Mouse (Mus musculus) neural tube, embryonic 10.5 days (tissue): Measurements from ENCODE around the gene 1700011L22Rik.
A peak's percentile ranks its signal among the peaks of the same experiment; 100 is the strongest.

Experiments
- DNase-seq: peaks from one replicate; pipeline ENCODE4 v3.0.0-alpha.2; 2017; ENCODE audit warnings: low spot score; ENCODE audit errors: extremely low spot score

The 1700011L22Rik gene

DNA sequence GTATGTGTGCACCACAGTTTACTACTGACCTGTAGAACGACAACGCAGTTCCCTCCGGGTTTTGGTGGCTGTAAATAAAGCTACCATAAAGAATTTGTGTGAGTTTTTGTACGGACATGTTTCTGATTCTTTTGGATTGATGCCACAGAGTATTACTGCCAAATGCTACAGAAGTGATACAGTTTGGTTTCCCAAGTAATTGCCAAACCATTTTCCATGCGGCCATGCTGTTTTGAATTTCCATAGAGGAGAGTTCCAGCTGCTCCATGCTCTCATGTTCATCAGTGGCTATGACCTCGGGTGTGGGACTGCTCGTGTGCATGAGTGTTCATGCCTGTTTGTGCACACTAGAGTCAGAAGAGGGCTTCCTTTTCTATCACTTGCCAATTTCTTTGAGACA, 8.4 kb downstream of the 1700011L22Rik start:
- no peak for DNase-seq

DNA sequence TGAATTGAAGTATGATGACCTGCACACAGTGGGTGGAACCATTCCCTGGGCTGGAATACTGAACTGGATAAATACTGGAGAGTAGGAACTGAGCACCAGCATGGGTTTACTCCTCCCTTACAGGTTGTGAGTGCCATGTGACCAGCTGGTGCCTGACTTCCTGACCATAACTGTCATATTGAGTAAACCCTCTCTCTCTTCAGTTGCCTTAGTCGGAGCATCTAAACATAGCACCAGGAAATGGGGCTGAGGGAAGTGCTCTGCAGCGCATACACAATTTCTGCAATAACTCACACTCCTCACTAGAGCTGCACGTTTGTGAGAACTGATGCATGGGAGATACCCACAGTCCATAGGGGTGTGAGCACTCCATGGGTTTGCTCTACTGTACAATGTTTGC, 9.1 kb downstream of the 1700011L22Rik start:
- no peak for DNase-seq

DNA sequence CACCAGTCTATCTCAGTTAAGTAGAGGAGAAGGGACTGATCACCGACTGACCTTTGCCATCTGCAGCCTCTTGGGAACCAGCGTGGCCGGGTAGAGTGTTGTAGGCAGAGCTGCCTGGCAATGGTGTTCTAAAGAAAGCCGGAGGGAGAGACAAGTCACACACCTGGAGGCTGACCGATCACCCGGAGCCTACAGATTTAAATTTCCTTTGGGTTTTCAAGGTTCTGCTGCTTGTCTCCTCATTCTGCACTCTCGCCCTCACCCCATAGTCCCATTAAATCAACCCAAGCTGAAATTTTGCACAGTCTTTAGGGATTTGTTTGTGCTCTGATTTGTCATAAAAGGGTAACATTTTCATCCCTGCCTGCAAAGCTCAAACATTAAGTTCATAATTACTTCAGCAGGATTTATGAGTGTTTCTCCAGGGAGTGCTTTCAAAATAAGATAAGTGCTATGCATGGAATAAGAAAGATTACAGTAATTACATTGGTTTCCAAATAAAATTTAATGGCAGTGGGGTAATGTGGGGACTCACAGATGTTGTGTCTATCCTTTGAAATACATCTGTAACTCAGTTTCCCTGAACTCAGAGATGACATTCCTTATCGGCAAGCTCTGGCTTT, 19.0 kb downstream of the 1700011L22Rik start:
- no peak for DNase-seq

DNA sequence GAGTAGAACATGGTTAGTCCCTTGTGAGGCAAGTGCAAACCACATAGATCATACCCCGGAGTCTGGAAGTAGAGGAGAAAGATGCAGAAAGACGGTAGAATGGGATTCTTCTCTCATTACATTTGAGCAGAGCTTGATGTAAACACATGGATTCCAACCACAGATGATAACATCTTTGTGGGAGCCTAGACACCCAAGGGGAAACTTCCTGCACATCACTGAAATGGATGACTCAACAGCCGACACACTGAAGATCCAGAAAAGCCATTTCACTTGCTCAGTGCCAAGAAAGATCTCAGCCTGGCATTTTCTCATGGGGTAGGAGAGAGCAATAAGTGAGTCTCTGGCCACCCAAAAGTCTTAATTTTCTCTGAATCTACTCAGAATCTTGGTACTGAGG, 20.5 kb downstream of the 1700011L22Rik start:
- no peak for DNase-seq

DNA sequence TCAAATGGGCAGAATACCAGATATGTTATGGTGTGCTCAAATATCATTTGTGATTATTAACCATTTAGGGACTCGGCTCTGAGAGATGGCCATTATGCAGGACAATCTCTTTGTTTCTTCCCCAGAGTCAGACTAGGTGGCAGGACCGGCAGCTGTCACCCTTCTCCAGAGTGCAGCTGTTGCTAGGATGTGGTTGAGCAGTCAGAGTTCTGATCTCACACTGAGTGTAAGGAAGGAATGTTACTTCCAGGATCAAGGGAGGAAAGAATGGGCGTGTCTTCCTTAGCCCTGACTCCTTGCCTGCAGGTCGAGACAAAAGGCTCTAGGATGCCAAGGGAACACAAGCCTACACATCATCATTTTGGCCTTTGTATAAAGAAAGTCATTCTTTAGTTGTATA, 21.2 kb downstream of the 1700011L22Rik start:
- no peak for DNase-seq

DNA sequence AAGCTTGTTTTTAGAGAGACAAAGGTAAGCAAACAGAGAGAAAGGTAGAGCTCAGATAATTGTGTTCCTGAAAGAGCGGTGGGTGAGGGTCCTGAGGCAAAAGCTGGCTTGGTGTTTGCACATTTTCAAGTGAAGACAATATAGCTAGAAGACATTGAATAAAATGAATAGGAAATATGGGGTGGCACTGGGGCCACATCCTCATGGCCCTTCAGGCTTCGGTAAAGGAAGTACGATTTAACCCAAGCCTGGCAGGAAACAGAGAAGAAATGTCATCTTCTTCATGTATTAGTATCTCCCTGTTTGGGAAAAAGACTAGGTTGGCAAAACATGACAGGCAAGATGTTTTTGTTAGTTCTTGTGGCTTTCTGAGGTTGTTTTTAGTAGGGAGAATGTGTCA, 22.3 kb downstream of the 1700011L22Rik start:
- DNase-seq = no peak

DNA sequence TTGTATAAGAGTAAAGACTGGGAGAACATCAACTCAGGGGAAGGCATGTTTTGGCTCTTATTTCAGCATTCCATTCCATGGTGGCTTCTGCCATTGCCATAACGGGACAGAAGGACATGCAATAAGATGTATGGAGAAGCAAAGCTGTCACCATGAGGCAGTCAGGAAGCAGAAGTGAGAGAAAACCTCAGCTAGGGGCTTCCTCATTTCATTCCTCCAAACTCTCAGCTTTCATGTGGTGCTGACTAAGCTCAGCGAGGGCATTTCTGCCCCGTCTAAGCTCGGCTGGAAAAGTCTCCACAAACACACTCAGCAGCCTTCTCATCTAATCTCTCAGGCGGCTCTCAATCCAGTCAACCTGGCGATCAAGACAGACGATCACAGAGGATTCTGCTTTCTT, 22.8 kb downstream of the 1700011L22Rik start:
- DNase-seq = no peak

DNA sequence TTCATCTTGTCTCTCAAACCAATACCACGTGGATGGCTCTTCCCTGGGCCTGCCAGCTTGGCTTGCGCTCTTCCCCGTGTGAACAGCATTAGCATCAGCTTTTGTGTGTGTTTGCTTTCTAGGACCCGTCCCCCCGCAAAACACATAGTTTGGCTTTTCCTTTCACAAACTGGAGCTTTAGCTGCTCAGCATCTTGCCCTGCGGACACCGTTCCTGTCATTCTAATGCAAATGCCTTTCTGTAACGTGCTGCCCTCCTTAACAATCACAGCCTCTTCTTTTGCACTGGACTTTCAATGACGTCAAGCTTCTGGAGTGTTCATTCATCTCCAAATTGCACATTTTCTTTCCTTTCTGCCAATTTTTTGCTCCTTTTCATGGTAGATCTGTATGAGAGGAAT, 24.0 kb downstream of the 1700011L22Rik start:
- no peak for DNase-seq

DNA sequence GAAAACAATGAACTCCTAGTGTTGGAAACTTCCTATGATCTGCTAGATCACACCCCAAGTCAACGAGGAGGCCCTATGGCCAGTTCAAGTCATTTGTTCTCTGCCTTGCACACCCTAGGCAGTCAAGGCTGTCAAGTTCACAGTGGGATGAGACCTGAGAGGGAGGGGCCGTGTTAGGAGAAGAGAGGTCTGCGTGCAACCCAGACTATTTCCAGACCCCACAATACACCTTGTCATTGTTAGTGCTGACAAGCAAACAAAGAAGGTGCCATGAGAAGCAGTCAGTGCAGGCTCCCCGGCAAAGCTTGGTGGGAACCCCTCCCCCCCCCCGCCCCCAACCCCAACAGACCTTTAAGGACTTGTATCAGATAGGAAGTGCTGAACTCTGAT, 25.6 kb downstream of the 1700011L22Rik start:
- DNase-seq = no peak

DNA sequence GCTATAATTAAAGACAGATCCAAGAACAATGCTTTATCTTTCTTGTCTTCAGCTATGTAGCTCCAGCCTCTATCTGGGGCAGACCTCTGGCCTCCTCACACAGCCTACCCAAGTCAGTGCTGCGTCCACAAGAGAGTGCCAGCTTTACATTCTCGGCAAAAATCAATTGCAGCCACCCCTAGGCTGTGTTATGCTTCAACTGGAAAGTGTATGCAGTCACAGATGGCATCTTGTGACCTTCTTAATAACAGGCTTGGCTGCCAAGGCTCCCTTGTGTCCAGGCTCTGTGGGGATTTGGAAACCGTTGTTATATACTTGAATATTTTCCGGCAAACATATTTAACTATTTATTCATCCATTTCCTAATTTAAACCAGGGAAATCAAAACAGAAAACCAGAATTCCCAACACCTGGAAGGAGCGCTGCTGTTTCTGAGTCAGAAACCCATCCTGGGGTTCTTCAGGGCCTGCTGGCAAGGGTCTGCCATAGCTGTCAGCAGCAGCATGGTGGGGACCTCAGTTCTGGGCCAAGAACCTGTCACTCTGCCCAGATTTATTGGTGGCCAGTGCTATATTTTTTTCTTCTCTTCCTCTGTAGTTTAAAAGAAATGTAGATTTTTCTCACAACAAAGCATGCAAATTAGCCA, 26.1 kb downstream of the 1700011L22Rik start:
- DNase-seq = no peak

DNA sequence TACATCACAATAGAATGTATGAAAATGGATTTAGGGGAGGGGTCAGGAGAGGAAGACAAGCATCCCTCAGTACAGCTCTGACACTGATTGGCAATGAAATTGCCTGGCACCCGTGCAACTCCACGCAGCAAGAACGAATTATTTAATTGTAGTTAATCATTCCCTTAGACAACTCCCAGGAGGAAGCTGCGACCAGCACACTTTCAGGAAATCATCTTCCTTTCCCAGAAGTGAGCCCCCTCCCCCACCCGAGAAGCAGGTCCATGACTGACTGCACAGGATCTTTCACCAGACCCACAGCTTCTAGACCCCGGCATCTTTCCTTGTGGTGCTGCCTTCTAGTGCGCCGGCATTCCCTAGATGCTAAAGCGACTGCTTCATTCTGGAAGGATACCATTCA, 36.7 kb downstream of the 1700011L22Rik start:
- DNase-seq = no peak

DNA sequence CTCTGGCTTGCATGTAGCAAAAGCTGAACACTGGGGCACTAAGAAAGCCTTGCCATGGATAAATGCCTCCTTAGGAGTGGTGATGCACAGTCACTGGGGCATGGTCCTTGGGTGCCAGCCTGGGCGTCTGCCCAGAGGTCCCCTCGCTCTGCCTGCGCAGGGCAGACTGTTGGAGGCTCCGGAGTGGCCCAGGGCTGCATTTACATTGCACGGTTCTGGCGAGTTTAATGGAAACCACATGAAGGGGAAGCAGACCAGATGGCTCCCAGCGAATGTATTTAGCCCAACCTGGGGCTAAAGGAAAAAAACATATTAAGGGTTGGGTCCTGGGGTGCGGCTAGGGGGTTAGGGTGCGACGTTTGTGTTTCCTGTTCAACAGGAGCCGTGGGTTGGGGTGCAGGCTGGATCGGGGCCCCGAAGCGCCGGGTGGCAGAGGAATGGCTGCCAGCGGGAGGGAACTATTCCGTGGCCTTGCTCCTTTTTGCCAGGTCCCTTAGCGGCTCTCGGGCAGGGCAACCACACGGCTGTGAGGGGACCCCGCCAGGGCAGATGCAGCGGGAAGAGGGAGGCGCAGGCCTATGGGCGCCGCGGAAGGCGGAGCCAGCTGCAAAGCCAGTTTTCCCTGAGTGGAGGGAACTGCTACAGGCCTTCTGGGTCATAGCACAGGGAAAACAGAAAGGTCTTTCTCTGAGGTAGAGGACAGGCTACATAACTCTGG, 38.6 kb downstream of the 1700011L22Rik start:
- peak; percentile 68 for DNase-seq

DNA sequence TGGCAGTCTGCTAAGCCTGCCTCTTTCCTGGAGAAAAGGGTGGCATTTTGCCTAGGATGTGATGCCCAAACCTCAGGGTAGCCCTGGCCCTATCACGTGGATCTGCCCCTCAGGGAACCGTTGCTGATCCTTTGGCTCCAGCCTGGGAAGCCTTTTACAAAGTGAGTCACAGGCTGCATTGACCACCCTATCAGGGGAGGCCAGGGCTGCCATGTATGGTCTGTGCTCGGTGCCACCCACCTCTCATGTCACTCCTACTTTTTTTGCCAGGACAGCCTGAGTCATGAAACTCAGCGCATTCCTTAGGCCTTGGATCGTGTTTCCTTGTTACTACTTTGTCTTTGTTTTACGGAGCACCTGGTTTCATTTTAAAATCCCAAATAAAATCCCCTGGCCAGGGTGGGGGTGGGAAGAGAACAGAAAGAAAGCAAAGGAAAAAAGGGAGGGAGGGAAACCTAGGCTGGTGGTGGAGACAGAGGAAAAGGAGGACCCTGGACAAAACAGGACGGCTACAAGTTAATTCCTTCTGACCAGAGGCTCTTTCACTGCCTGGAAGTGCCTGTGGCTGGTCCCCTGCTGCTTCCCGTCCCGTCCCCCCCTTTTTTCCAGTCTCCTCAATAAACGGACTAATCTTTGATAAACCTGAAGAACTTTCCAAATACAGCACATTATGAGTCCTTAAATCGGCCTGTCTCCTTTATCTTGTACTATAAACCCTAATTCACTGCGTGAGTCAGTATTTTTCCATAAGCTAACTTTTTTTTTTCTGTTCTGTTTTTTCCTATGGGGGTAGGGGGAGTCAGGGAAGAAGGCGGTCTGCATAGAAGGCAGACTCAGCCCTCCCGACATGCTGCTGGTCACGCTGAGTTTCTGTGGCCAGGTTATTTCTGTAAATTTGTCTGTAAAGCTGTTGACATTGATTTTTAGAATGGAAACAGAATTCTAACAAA, 39.4 kb downstream of the 1700011L22Rik start:
- DNase-seq = peak; percentile 47

DNA sequence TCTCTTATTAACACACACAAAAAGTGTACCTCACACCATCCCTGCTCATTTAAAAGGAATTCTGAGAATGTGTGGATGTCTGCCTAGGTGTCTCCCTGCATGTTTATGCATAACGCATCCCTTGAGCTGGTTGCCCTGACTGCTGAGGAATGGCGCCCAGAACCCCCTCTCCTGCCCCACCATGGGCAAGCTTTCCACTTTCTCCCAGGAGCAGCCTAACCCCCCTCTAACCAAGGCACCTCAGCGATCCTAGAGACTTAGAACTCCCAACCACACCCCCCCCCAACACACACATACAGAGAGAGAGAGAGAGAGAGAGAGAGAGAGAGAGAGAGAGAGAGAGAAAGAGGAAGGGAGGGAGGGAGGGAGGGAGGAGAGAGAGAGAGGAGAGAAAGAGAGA, 40.2 kb downstream of the 1700011L22Rik start:
- no peak for DNase-seq

DNA sequence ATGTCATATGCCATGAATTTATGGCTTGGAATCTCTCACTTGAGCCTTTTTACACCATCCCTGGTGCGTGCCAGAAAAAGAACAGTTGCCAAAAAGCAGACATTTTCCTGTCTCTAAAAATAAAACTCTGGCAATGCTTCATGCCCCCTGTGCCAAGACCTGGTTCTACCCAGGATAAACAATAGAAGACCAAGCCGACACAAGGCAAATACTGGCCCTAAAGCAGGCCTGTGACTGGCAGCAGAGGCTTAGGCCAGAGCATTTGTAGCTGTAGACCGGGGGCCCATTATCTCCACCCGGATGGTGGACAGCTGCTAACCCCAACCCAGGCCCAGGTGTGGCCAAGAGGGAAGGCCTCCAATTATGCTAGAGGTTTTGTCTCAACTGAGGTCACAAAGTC, 41.5 kb downstream of the 1700011L22Rik start:
- no peak for DNase-seq

DNA sequence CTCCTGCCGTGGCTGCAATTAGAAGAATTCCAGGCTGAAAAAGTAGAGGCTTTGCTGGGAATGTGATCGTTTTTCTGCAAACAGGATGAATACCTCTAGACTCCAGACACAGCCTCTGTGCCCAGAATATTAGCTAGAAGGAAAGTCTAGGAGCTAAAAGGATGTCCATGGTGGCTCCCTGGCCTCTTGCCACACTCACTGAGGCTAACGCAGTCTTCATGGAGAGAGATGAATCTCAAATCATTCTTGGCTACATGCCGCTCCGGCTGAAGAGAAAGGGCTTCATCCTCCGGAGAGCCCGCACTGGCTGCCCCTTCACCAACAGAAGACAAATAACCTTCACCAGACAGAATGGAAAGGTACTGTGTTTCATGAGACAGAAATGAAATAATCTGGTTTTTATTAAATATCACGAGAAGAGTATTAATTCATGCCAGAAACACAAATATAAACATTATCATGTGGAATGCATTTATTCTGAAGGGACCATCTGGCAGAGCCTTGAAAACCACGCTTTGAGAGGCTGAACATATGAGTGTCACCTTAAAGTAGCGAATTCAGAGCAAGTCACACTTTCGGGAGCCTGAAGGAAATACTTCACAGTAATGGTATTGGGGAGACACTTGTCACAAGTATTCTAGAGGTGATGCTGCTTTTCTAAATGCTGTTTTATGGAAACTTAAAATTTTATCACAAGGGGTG, 46.8 kb downstream of the 1700011L22Rik start:
- no peak for DNase-seq

DNA sequence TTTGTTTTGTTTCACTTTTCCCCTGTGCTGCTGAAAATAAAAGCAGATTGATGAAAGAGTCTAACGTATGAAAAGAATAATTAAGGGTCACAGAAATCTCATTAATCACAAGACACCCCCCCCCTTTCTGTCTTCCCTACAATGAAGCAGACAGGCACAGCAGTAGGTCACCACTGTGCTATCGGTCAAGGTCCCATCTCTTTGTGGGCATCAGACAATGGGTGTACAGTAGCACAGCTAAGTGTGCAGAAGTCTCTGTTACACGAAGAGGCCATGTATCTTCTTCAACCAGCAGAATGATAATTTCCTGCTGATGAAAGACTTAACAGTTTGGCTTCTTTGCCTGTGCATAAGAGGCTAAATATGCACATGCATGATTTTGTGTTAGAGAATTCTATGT, 49.7 kb downstream of the 1700011L22Rik start:
- no peak for DNase-seq

DNA sequence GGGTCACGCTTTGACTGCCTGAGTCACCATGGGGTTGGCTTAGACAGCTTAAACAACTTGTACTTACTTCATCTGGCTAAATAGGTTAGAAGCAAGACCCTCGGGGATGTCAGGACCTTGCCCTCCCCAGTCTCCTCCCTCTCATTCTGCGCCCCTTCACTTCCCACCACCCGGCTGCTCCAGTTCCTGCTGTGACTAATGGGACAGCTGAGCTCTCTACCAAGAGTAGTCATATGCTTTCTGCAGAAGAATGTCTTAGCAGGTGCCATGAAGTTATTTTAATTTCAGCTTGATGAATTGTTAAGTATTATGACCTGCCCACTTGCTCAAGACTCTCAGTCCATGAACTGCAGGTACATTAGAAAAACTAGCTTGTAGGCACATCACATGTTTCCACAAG, 51.9 kb downstream of the 1700011L22Rik start:
- no peak for DNase-seq

DNA sequence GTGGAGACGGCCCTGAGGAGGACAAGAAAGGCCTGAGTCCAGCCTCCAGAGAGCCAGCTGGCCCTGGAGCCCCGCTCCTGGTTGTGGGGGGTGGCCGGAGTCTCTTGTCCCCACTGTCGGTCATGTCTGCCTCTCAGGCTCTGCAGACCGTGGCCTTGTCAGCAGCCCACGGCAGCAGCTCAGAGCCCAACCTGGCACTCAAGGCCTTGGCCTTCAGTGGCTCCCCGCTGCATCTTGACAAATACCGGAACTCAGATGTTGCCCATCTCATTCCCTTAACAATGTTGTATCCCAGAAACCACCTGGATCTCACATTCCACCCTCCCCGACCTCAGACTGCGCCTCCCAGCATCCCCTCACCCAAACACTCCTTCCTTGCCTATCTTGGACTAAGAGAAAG, 58.3 kb downstream of the 1700011L22Rik start:
- no peak for DNase-seq

DNA sequence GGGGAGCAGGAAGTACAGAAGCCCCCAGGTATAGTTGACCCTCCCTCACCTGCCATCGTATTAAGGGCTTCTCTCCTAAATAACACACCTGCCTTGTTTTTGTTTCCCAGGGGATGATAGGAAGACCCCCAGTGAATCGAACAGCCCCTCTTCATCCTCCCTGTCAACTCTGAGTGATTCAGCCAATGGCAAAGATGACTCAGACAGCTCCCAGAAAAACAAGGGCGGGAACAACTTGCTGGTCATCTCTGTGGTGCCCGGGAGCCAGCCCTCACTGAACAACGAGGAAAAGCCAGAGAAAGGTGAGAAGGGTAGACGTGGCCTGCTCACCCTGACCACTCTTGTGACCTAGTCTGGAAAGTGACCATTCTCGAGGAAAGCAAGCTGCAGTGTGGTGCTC, 62.9 kb downstream of the 1700011L22Rik start:
- no peak for DNase-seq

DNA sequence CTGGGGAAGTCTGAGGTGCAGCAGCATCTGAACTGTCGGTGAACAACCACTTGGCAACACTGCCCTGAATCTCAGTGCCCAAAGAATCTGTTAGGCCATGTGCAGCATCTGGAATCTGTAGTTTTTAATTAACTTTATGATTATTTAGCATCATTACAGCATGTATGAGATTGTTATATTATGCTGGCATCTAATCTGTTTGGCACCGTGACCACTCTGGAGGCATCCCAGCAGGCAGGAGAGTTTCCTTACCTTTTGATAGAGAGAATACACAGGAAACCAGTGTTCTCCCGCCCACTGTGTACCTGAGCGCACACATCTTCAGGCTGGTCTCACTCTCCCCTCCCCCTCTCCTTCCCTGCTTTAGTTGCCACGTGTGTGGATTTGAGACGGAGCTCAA, 68.7 kb downstream of the 1700011L22Rik start:
- DNase-seq = no peak
